Mouse (Mus musculus) midbrain, embryonic 15.5 days (tissue): ENCODE measurements around the gene Myo1g. TPM values are rescaled to one million over a fixed set of nuclear protein-coding genes. Genes with fewer than 3 reads are reported as not detected.
"Not testable (repeated sequence)": the region's sequence is repeated elsewhere in the genome, so short reads cannot be mapped to it uniquely, and the experiment has no call there.

Source experiments
- ATAC-seq: fragments of 200-750 bp; cut with Nextera tagmentation; replicated peaks from 2 replicates; pipeline ENCODE4 v1.8.0; 2017; ENCODE audit warnings: moderate TSS enrichment
- H3K27ac ChIP-seq: fragments of 300-500 bp; sonication (generic); 2 replicates; pipeline ENCODE4 v1.5.1; 2015; ENCODE audit warnings: mild to moderate bottlenecking, inconsistent platforms
- H3K27me3 ChIP-seq: fragments of 300-500 bp; sonication (generic); replicated peaks from 2 replicates; pipeline ENCODE4 v1.6.1; 2015; ENCODE audit warnings: inconsistent platforms
- H3K36me3 ChIP-seq: fragments of 300-500 bp; sonication (generic); replicated peaks from 2 replicates; pipeline ENCODE4 v1.6.1; 2015; ENCODE audit warnings: inconsistent platforms
- H3K4me1 ChIP-seq: fragments of 300-500 bp; sonication (generic); 2 replicates; pipeline ENCODE4 v1.6.1; 2015; ENCODE audit warnings: inconsistent platforms
- H3K4me2 ChIP-seq: fragments of 300-500 bp; sonication (generic); 2 replicates; pipeline ENCODE4 v1.6.1; 2015; ENCODE audit warnings: inconsistent platforms, mild to moderate bottlenecking, moderate library complexity
- H3K4me3 ChIP-seq: fragments of 300-500 bp; sonication (generic); 2 replicates; pipeline ENCODE4 v1.5.1; 2015; ENCODE audit warnings: mild to moderate bottlenecking, inconsistent platforms
- H3K9ac ChIP-seq: fragments of 300-500 bp; sonication (generic); 2 replicates; pipeline ENCODE4 v1.6.1; 2015; ENCODE audit warnings: mild to moderate bottlenecking, inconsistent platforms
- H3K9me3 ChIP-seq: fragments of 300-500 bp; sonication (generic); 2 replicates; pipeline ENCODE4 v1.6.1; 2016; ENCODE audit warnings: inconsistent platforms
- WGBS: fragments of 180-500 bp; shearing (Covaris S2); methylation state at CpG from one replicate; pipeline ENCODE4 v1.1.7; 2015; ENCODE audit warnings: mixed read lengths; 5-methylcytosine and 5-hydroxymethylcytosine counted together
- polyA plus RNA-seq: library from polyadenylated mRNA; unstranded; fragments of >200 nt; fragmentation: Nextera tagmentation; extraction: Ambion mirVana; gene quantifications from 2 replicates; pipeline ENCODE4 v1.2.1, GENCODE M21; 2015

Gene Myo1g
- polyA plus RNA-seq, 1 experiment from 2014 or later, result 0.23 TPM

- ATAC-seq, result peak; percentile 20
- no peaks in the 10 kb centered on the region for H3K9me3 ChIP-seq
- H3K9ac ChIP-seq, result peak overlapping the region; percentile 67
- peaks cover 24% of the 10 kb centered on the region; the same call in 1 of the 2 replicates for H3K36me3 ChIP-seq
- H3K4me1 ChIP-seq, result peaks cover 19% of the 10 kb centered on the region
- no peaks in the 10 kb centered on the region for H3K27me3 ChIP-seq
- peak overlapping the region; percentile 89 for H3K4me2 ChIP-seq
- whole genome bisulfite sequencing, result 20% methylated on average over 10 of the region's 10 CpGs
- 0 out of 2 replicates have a peak overlapping the region, but pooled peaks have one; percentile 80 for H3K27ac ChIP-seq
- H3K4me3 ChIP-seq, result peak overlapping the region; percentile 65
Measured at GRCm38 (mm10) chr11:6527256-6528185, 6.8 kb upstream of the Myo1g start.

- not testable (repeated sequence) for H3K9ac ChIP-seq, H3K27me3 ChIP-seq, H3K27ac ChIP-seq, H3K9me3 ChIP-seq, H3K4me2 ChIP-seq, H3K4me3 ChIP-seq, ATAC-seq
- Histone ChIP-seq H3K36me3 (peaks cover 24% of the 10 kb centered on the region; the same call in 1 of the 2 replicates), H3K4me1 (peaks cover 19% of the 10 kb centered on the region)
- 72% methylated on average over 13 of the region's 16 CpGs for WGBS
Measured at GRCm38 (mm10) chr11:6526526-6527255, 5.9 kb upstream of the Myo1g start.

GRCm38 (mm10) chr11:6525241-6525640 lies 4.5 kb upstream of the Myo1g start:
- 45% methylated on average over 1 of the region's 1 CpGs for WGBS
- no peak overlapping the region for H3K9ac ChIP-seq
- H3K27ac ChIP-seq, result no peak overlapping the region
- H3K4me2 ChIP-seq, result no peak overlapping the region
- no peak for ATAC-seq
- peaks cover 24% of the 10 kb centered on the region; the same call in 1 of the 2 replicates for H3K36me3 ChIP-seq
- H3K4me3 ChIP-seq, result no peak overlapping the region
- H3K27me3 ChIP-seq, result no peaks in the 10 kb centered on the region
- H3K4me1 ChIP-seq, result peaks cover 19% of the 10 kb centered on the region
- no peaks in the 10 kb centered on the region for H3K9me3 ChIP-seq

- Histone ChIP-seq H3K27me3 (no peaks in the 10 kb centered on the region), H3K9me3 (no peaks in the 10 kb centered on the region), H3K4me2 (no peak overlapping the region), H3K36me3 (peaks cover 24% of the 10 kb centered on the region; the same call in 1 of the 2 replicates), H3K4me3 (no peak overlapping the region), H3K27ac (no peak overlapping the region), H3K4me1 (peaks cover 19% of the 10 kb centered on the region), H3K9ac (no peak overlapping the region)
- 87% methylated on average over 4 of the region's 4 CpGs for WGBS
- no peak for ATAC-seq
Measured at GRCm38 (mm10) chr11:6524880-6525238, 4.1 kb upstream of the Myo1g start.

- no peak overlapping the region for H3K27ac ChIP-seq
- peaks cover 24% of the 10 kb centered on the region; the same call in 1 of the 2 replicates for H3K36me3 ChIP-seq
- H3K4me2 ChIP-seq, result no peak overlapping the region
- H3K9me3 ChIP-seq, result no peaks in the 10 kb centered on the region
- no peak overlapping the region for H3K9ac ChIP-seq
- 96% methylated on average over 8 of the region's 8 CpGs for WGBS
- no peaks in the 10 kb centered on the region for H3K27me3 ChIP-seq
- no peak for ATAC-seq
- H3K4me1 ChIP-seq, result peaks cover 19% of the 10 kb centered on the region
- no peak overlapping the region for H3K4me3 ChIP-seq
Measured at GRCm38 (mm10) chr11:6524165-6524879, 3.6 kb upstream of the Myo1g start.

- Histone ChIP-seq H3K27ac (no peak overlapping the region), H3K36me3 (peaks cover 24% of the 10 kb centered on the region; the same call in 1 of the 2 replicates), H3K4me2 (no peak overlapping the region), H3K4me1 (peaks cover 19% of the 10 kb centered on the region), H3K9me3 (no peaks in the 10 kb centered on the region), H3K4me3 (no peak overlapping the region), H3K9ac (no peak overlapping the region), H3K27me3 (no peaks in the 10 kb centered on the region)
- WGBS, result 68% methylated on average over 1 of the region's 1 CpGs
- ATAC-seq, result no peak
Measured at GRCm38 (mm10) chr11:6523662-6524088, 2.9 kb upstream of the Myo1g start.

- no peak for ATAC-seq
- H3K4me1 ChIP-seq, result peaks cover 17% of the 10 kb centered on the region
- H3K36me3 ChIP-seq, result peaks cover 24% of the 10 kb centered on the region; the same call in 1 of the 2 replicates
- no peak overlapping the region for H3K9ac ChIP-seq
- H3K9me3 ChIP-seq, result no peaks in the 10 kb centered on the region
- no peak overlapping the region for H3K4me3 ChIP-seq
- no peak overlapping the region for H3K4me2 ChIP-seq
- no peak overlapping the region for H3K27ac ChIP-seq
- no peaks in the 10 kb centered on the region for H3K27me3 ChIP-seq
- WGBS, result 75% methylated on average over 9 of the region's 9 CpGs
Measured at GRCm38 (mm10) chr11:6522782-6523525, 2.2 kb upstream of the Myo1g start.

GRCm38 (mm10) chr11:6519491-6520033 lies 1.2 kb downstream of the Myo1g start:
- H3K27me3 ChIP-seq, result no peaks in the 10 kb centered on the region
- H3K4me3 ChIP-seq, result no peak overlapping the region
- H3K9ac ChIP-seq, result no peak overlapping the region
- H3K4me2 ChIP-seq, result no peak overlapping the region
- 79% methylated on average over 11 of the region's 11 CpGs for WGBS
- H3K4me1 ChIP-seq, result no peaks in the 10 kb centered on the region
- H3K9me3 ChIP-seq, result no peaks in the 10 kb centered on the region
- H3K27ac ChIP-seq, result no peak overlapping the region
- H3K36me3 ChIP-seq, result peaks cover 5% of the 10 kb centered on the region; the same call in 1 of the 2 replicates
- ATAC-seq, result no peak

GRCm38 (mm10) chr11:6514837-6515236 lies 5.9 kb downstream of the Myo1g start:
- no peak for ATAC-seq
- 44% methylated on average over 7 of the region's 7 CpGs for WGBS
- no peaks in the 10 kb centered on the region for H3K9me3 ChIP-seq
- no peak overlapping the region for H3K27ac ChIP-seq
- no peaks in the 10 kb centered on the region for H3K4me1 ChIP-seq
- H3K9ac ChIP-seq, result no peak overlapping the region
- H3K4me3 ChIP-seq, result no peak overlapping the region
- no peak overlapping the region for H3K4me2 ChIP-seq
- no peaks in the 10 kb centered on the region for H3K36me3 ChIP-seq
- H3K27me3 ChIP-seq, result no peaks in the 10 kb centered on the region

- no peaks in the 10 kb centered on the region for H3K9me3 ChIP-seq
- H3K4me3 ChIP-seq, result no peak overlapping the region
- no peak for ATAC-seq
- no peak overlapping the region for H3K9ac ChIP-seq
- H3K4me2 ChIP-seq, result no peak overlapping the region
- no peaks in the 10 kb centered on the region for H3K4me1 ChIP-seq
- WGBS, result 63% methylated on average over 1 of the region's 1 CpGs
- H3K27ac ChIP-seq, result no peak overlapping the region
- H3K36me3 ChIP-seq, result no peaks in the 10 kb centered on the region
- no peaks in the 10 kb centered on the region for H3K27me3 ChIP-seq
Measured at GRCm38 (mm10) chr11:6508269-6508876, 12.4 kb downstream of the Myo1g start.

GRCm38 (mm10) chr11:6506516-6506915 lies 14.2 kb downstream of the Myo1g start:
- H3K9ac ChIP-seq, result no peak overlapping the region
- no peaks in the 10 kb centered on the region for H3K4me1 ChIP-seq
- H3K36me3 ChIP-seq, result no peaks in the 10 kb centered on the region
- H3K4me2 ChIP-seq, result no peak overlapping the region
- H3K27ac ChIP-seq, result no peak overlapping the region
- ATAC-seq, result no peak
- 85% methylated on average over 9 of the region's 9 CpGs for WGBS
- H3K27me3 ChIP-seq, result no peaks in the 10 kb centered on the region
- H3K9me3 ChIP-seq, result no peaks in the 10 kb centered on the region
- H3K4me3 ChIP-seq, result no peak overlapping the region
